Mouse (Mus musculus) telencephalon, adult 2 months (tissue): ENCODE measurements around the gene Dner.
"Not testable (repeated sequence)": the region's sequence is repeated elsewhere in the genome, so short reads cannot be mapped to it uniquely, and the experiment has no call there.

Experiments used
- DNase-seq: peaks from one replicate; pipeline ENCODE4 v3.0.0-alpha.2; 2011; ENCODE audit warnings: low read depth, low spot score

Dner gene

GRCm38 (mm10) chr1:84332797-84333196 lies 363.2 kb downstream of the Dner start:
- DNase-seq: not testable (repeated sequence)

DNA sequence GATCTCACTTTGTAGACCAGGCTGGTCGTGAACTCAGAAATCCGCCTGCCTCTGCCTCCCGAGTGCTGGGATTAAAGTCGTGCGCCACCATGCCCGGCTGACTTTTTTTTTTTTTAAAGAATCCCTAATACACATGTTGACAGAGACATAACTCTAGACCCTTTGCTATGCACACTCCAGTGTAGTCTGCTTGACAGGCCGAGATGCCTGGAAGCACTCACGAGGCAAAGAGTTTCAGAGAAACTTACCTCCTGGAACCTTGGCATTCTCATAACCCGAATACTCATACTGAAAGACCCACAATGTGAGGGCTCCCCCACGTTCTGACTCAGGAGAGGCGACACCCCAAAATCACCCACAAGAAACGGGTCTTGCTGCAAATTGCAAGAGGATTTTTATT lies 364.2 kb downstream of the Dner start:
- not testable (repeated sequence) for DNase-seq

DNA sequence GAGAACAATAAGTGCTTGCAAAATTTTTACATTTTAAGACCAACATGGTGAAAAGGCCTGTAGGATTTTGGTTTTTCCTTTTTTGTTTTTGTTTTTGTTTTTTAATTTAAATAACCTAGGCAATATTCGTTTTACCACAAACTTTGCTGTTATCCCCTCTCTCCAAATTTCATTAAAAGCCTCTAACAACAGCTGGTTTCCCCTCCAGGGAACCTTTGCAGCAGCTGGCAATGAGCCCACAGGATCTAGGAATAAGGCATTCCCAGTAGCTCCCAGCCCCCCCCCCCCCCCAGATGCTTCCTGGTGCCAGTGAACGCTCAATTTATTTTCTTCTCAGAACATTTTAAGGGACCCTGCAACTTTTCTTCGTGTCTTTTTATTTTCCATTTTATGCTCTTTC lies 370.7 kb downstream of the Dner start:
- no peak for DNase-seq

GRCm38 (mm10) chr1:84321327-84321726 lies 374.7 kb downstream of the Dner start:
- peak; percentile 53 for DNase-seq
